Mouse (Mus musculus) lung, postnatal 10 days (tissue): ENCODE results near the gene Acox3.

Source experiments
- DNase-seq: peaks from one replicate; pipeline ENCODE4 v3.0.0; 2021

The Acox3 gene

GRCm38 (mm10) chr5:35612722-35613121 lies 29.9 kb downstream of the Acox3 start:
- DNase-seq: no peak

GRCm38 (mm10) chr5:35616943-35617342 lies 34.1 kb downstream of the Acox3 start:
- DNase-seq: peak; percentile 43

GRCm38 (mm10) chr5:35621114-35621513 lies 38.3 kb downstream of the Acox3 start:
- DNase-seq: no peak

- no peak for DNase-seq
Measured at GRCm38 (mm10) chr5:35623831-35624230, 41.0 kb downstream of the Acox3 start.

GRCm38 (mm10) chr5:35624751-35625239 lies 42.0 kb downstream of the Acox3 start:
- peak; percentile 87 for DNase-seq

GRCm38 (mm10) chr5:35626408-35626807 lies 43.6 kb downstream of the Acox3 start:
- DNase-seq: no peak

GRCm38 (mm10) chr5:35627307-35627840 lies 44.5 kb downstream of the Acox3 start:
- DNase-seq: no peak

GRCm38 (mm10) chr5:35628685-35629084 lies 45.8 kb downstream of the Acox3 start:
- DNase-seq: peak; percentile 80

GRCm38 (mm10) chr5:35629333-35629732 lies 46.5 kb downstream of the Acox3 start:
- DNase-seq: no peak

GRCm38 (mm10) chr5:35630706-35631105 lies 47.9 kb downstream of the Acox3 start:
- no peak for DNase-seq

GRCm38 (mm10) chr5:35631224-35631623 lies 48.4 kb downstream of the Acox3 start:
- no peak for DNase-seq

- DNase-seq: no peak
Measured at GRCm38 (mm10) chr5:35631755-35632154, 48.9 kb downstream of the Acox3 start.

- no peak for DNase-seq
Measured at GRCm38 (mm10) chr5:35632841-35633240, 50.0 kb downstream of the Acox3 start.

- DNase-seq: peak; percentile 49
Measured at GRCm38 (mm10) chr5:35636016-35636415, 53.2 kb downstream of the Acox3 start.

GRCm38 (mm10) chr5:35641961-35642584 lies 59.2 kb downstream of the Acox3 start:
- peak; percentile 65 for DNase-seq

GRCm38 (mm10) chr5:35643401-35644048 lies 60.7 kb downstream of the Acox3 start:
- DNase-seq: no peak

GRCm38 (mm10) chr5:35644082-35644481 lies 61.2 kb downstream of the Acox3 start:
- DNase-seq: no peak

- DNase-seq: no peak
Measured at GRCm38 (mm10) chr5:35645938-35646493, 63.2 kb downstream of the Acox3 start.

- DNase-seq: peak; percentile 62
Measured at GRCm38 (mm10) chr5:35646927-35647326, 64.1 kb downstream of the Acox3 start.

- DNase-seq: peak; percentile 70
Measured at GRCm38 (mm10) chr5:35647562-35647961, 64.7 kb downstream of the Acox3 start.

- no peak for DNase-seq
Measured at GRCm38 (mm10) chr5:35648230-35648629, 65.4 kb downstream of the Acox3 start.

GRCm38 (mm10) chr5:35652319-35652718 lies 69.5 kb downstream of the Acox3 start:
- DNase-seq: no peak

GRCm38 (mm10) chr5:35652872-35653271 lies 70.0 kb downstream of the Acox3 start:
- no peak for DNase-seq
